Mouse (Mus musculus) ES-E14 (cell line): ENCODE measurements at regions not wholly inside any gene's neighbourhood (a gene's known extent, or its start where the extent isn't known, plus 50 kb on each side); places are given as distances from the start of the nearest gene placed in this dataset.

Experiments
- CHD2 ChIP-seq: IDR thresholded peaks from 2 replicates; pipeline ENCODE4 v1.6.1; 2014; ENCODE audit warnings: mild to moderate bottlenecking, low read depth, low read length, inconsistent platforms
- HCFC1 ChIP-seq: IDR thresholded peaks from 2 replicates; pipeline ENCODE4 v1.6.1; 2012; ENCODE audit warnings: low read length, inconsistent platforms, borderline replicate concordance; ENCODE audit not compliant: insufficient read depth
- MAFK ChIP-seq: IDR thresholded peaks from 2 replicates; pipeline ENCODE4 v1.6.1; 2014; ENCODE audit warnings: mild to moderate bottlenecking, low read depth, low read length, inconsistent platforms; ENCODE audit not compliant: insufficient read depth
- ZC3H11A ChIP-seq: IDR thresholded peaks from 2 replicates; pipeline ENCODE4 v1.6.1; 2012; ENCODE audit warnings: low read depth, mild to moderate bottlenecking, inconsistent platforms, low read length, borderline replicate concordance
- ZNF384 ChIP-seq: IDR thresholded peaks from 2 replicates; pipeline ENCODE4 v1.6.1; 2012; ENCODE audit warnings: low read depth, low read length, inconsistent platforms

- TF ChIP-seq ZNF384 (no peak), HCFC1 (no peak), MAFK (no peak), CHD2 (no peak), ZC3H11A (no peak)
These were observed 53.2 kb downstream of the Tigd2 start for GRCm38 (mm10) chr6:59261866-59262265.
